ENCODE assay signal across 9 mouse cellular contexts in genomic region chr10:69803135-69803756, GRCm38 (mm10).
DNase-seq lines count a peak whose midpoint lies in the region; ATAC-seq and TF ChIP-seq lines count a peak whose summit lies in the region.
"Had no signal": no experiment of that assay in that cellular context is flagged by ENCODE, and none has a peak within 500 bp of the region (broad histone marks: within the 10 kb centered on the region; RNA-seq: fewer than 3 reads in every experiment).

No protein-coding gene starts in this region.

- DNase-seq in NIH3T3 (ENCODE audit: low read depth), result peak; percentile 42
- peak; percentile 64 for DNase-seq in embryonic facial prominence, embryonic 11.5 days (ENCODE audit: low spot score)
- DNase-seq in layer of hippocampus, adult 2 months (ENCODE audit: low spot score in 2 of 2), result peak; percentile 42 to 64
- DNase-seq in neural tube, embryonic 10.5 days (ENCODE audit: extremely low spot score, low spot score), result peak; percentile 43
- DNase-seq in kidney, adult 18-20 months, result no peak
- DNase-seq in kidney, adult 2 months, result no peak
- no peak for DNase-seq in ovary, adult 18-20 months (ENCODE audit: low spot score)
- no peak for DNase-seq in gastrocnemius, postnatal 25 days

- no peak overlapping the region for H3K4me2 ChIP-seq in embryonic facial prominence, embryonic 11.5 days (ENCODE audit: low read depth, low read length)
- H3K4me2 ChIP-seq: limb, embryonic 13.5 days had no signal

- H3K4me3 ChIP-seq in embryonic facial prominence, embryonic 11.5 days (ENCODE audit: low read depth, low read length), result no peak overlapping the region
- no peak overlapping the region for H3K4me3 ChIP-seq in layer of hippocampus, adult 2 months
- H3K4me3 ChIP-seq in kidney, adult 2 months (ENCODE audit: insufficient read depth, low read depth, low read length), result no peak overlapping the region
- H3K4me3 ChIP-seq: limb, embryonic 13.5 days had no signal

- H3K9ac ChIP-seq in embryonic facial prominence, embryonic 11.5 days (replicated peaks; ENCODE audit: low read length), result no peak overlapping the region
- H3K9ac ChIP-seq: limb, embryonic 13.5 days had no signal

- no peaks in the 10 kb centered on the region for H3K4me1 ChIP-seq in embryonic facial prominence, embryonic 11.5 days (ENCODE audit: control insufficient read depth, insufficient read depth, low read length)
- H3K4me1 ChIP-seq in kidney, adult 2 months (ENCODE audit: control insufficient read depth, insufficient read depth, low read length), result no peaks in the 10 kb centered on the region
- H3K4me1 ChIP-seq: limb, embryonic 13.5 days had no signal

- H3K27ac ChIP-seq in embryonic facial prominence, embryonic 11.5 days (replicated peaks; ENCODE audit: low read depth, low read length), result no peak overlapping the region
- peak overlapping the region; percentile 28; the same call in 1 of the 2 replicates for H3K27ac ChIP-seq in layer of hippocampus, adult 2 months
- H3K27ac ChIP-seq in kidney, adult 2 months (ENCODE audit: insufficient read depth, low read depth, low read length), result no peak overlapping the region
- H3K27ac ChIP-seq: limb, embryonic 13.5 days had no signal

- no peak for TF ChIP-seq POLR2A in kidney, adult 2 months (IDR thresholded peaks at IDR 0.05; ENCODE audit: low read depth, low read length)

- no peak for ATAC-seq in embryonic facial prominence, embryonic 11.5 days (replicated peaks; ENCODE audit: insufficient number of reproducible peaks, low FRiP score, low TSS enrichment, low read depth)

- H3K27me3 ChIP-seq in embryonic facial prominence, embryonic 11.5 days (ENCODE audit: control insufficient read depth, insufficient read depth, low read length), result no peaks in the 10 kb centered on the region
- no peaks in the 10 kb centered on the region for H3K27me3 ChIP-seq in kidney, adult 2 months (replicated peaks; ENCODE audit: control insufficient read depth, insufficient read depth, low read length)
- H3K27me3 ChIP-seq: limb, embryonic 13.5 days had no signal

- H3K36me3 ChIP-seq in embryonic facial prominence, embryonic 11.5 days (replicated peaks; ENCODE audit: control insufficient read depth, insufficient read depth, low read depth, low read length), result no peaks in the 10 kb centered on the region
- no peaks in the 10 kb centered on the region for H3K36me3 ChIP-seq in kidney, adult 2 months (ENCODE audit: control insufficient read depth, insufficient read depth, low read length)
- H3K36me3 ChIP-seq: limb, embryonic 13.5 days had no signal

- 85% methylated on average over 14 of the region's 14 CpGs for WGBS in embryonic facial prominence, embryonic 11.5 days
- WGBS in kidney, adult 2 months, result 90% methylated on average over 14 of the region's 14 CpGs

- H3K9me3 ChIP-seq in embryonic facial prominence, embryonic 11.5 days (replicated peaks; ENCODE audit: control insufficient read depth, low read length), result no peaks in the 10 kb centered on the region
- H3K9me3 ChIP-seq: limb, embryonic 13.5 days had no signal

- no peak for TF ChIP-seq CTCF in layer of hippocampus, adult 2 months (conservative IDR thresholded peaks at IDR 0.05)
- no peak for TF ChIP-seq CTCF in kidney, adult 2 months (conservative IDR thresholded peaks at IDR 0.05; ENCODE audit: insufficient read depth, insufficient read length, low read depth, low read length)

Comparison
In these comparisons a context has a peak if more than half of its experiments do, and no peak if none do; other contexts are left out.
1. DNase-seq: peak in NIH3T3 (single experiment), embryonic facial prominence, embryonic 11.5 days (single experiment), layer of hippocampus, adult 2 months (2 of 2) and neural tube, embryonic 10.5 days (single experiment); none in kidney, adult 18-20 months (single experiment), kidney, adult 2 months (single experiment), ovary, adult 18-20 months (single experiment) and gastrocnemius, postnatal 25 days (single experiment).